Comparison of ENCODE assay signal across 17 mouse cellular contexts in genomic region chr15:62484350-62484749, GRCm38 (mm10).
"Had no signal": no experiment of that assay in that cellular context is flagged by ENCODE, and none has a peak within 500 bp of the region (broad histone marks: within the 10 kb centered on the region; RNA-seq: fewer than 3 reads in every experiment).

No protein-coding gene starts in this region.

- H3K9ac ChIP-seq: neural tube, embryonic 12.5 days; neural tube, embryonic 13.5 days; neural tube, embryonic 15.5 days; stomach, embryonic 15.5 days had no signal

- H3K36me3 ChIP-seq: neural tube, embryonic 12.5 days; neural tube, embryonic 13.5 days; neural tube, embryonic 15.5 days; stomach, embryonic 15.5 days had no signal

- H3K9me3 ChIP-seq: neural tube, embryonic 12.5 days; neural tube, embryonic 13.5 days; neural tube, embryonic 15.5 days; stomach, embryonic 15.5 days had no signal

- H3K4me3 ChIP-seq: neural tube, embryonic 12.5 days; neural tube, embryonic 13.5 days; neural tube, embryonic 15.5 days; stomach, embryonic 15.5 days had no signal

- H3K4me2 ChIP-seq: neural tube, embryonic 12.5 days; neural tube, embryonic 13.5 days; neural tube, embryonic 15.5 days; stomach, embryonic 15.5 days had no signal

- DNase-seq: retina, postnatal 1 day; right cerebral cortex, adult 18-20 months; right cerebral cortex, postnatal 14 days; right cerebral cortex, postnatal 25 days; right cerebral cortex, postnatal 4 days; spleen, adult 18-20 months; thymus, adult 18-20 months; thymus, adult 2 months; thymus, postnatal 14 days; thymus, postnatal 25 days; thymus, postnatal 36 days; thymus, postnatal 4 days had no signal

- H3K27me3 ChIP-seq: neural tube, embryonic 12.5 days; neural tube, embryonic 13.5 days; neural tube, embryonic 15.5 days; stomach, embryonic 15.5 days had no signal

- H3K4me1 ChIP-seq: neural tube, embryonic 12.5 days; neural tube, embryonic 13.5 days; neural tube, embryonic 15.5 days; stomach, embryonic 15.5 days had no signal

- H3K27ac ChIP-seq: neural tube, embryonic 12.5 days; neural tube, embryonic 13.5 days; neural tube, embryonic 15.5 days; stomach, embryonic 15.5 days; stomach, postnatal 0 days had no signal
